15 mouse cellular contexts compared by ENCODE assay signal in the genomic region with DNA sequence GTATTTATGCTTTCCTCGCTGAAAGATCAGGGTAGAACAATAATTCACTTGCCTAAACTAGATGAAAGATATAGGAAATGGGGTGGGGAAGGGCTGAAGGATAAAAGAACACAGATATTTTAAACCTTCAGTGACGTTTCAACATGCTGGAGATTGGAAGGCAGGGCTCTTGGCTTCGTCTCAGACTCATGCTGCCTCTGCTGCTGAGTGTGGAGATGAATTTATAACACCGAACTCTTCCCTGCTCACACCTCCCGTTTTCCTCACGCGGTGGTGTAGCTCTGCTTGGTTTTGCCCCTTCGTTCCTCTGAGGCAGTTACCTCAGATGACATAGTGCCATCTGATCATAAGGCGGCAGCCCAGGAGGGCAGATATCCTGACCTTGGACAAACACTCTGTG. TPM values are rescaled to one million over a fixed set of nuclear protein-coding genes. Genes with fewer than 3 reads are reported as not detected.
DNase-seq lines count a peak whose midpoint lies in the region; ATAC-seq lines count a peak whose summit lies in the region.
"Had no signal": no experiment of that assay in that cellular context is flagged by ENCODE, and none has a peak within 500 bp of the region (broad histone marks: within the 10 kb centered on the region; RNA-seq: fewer than 3 reads in every experiment).

No protein-coding gene starts in this region.

- ATAC-seq in forebrain, embryonic 15.5 days (replicated peaks), result no peak
- ATAC-seq in forebrain, embryonic 11.5 days (replicated peaks; ENCODE audit: low FRiP score), result no peak
- no peak for ATAC-seq in hindbrain, embryonic 13.5 days (ENCODE audit: low FRiP score)
- no peak for ATAC-seq in midbrain, embryonic 12.5 days (ENCODE audit: low FRiP score, low read depth)
- ATAC-seq in monocyte, adult 5-6 weeks (replicated peaks; ENCODE audit: insufficient number of reproducible peaks, low FRiP score, low TSS enrichment, poor library complexity, severe bottlenecking), result no peak
- ATAC-seq: activated CD4-positive, CD25-positive, alpha-beta regulatory T cell, adult 4 months had no signal

- H3K4me1 ChIP-seq in forebrain, embryonic 15.5 days, result peaks cover 16% of the 10 kb centered on the region
- peaks cover 6% of the 10 kb centered on the region; the same call in 1 of the 2 replicates for H3K4me1 ChIP-seq in forebrain, embryonic 11.5 days (replicated peaks; ENCODE audit: control insufficient read depth, insufficient read depth, low read length)
- H3K4me1 ChIP-seq in hindbrain, embryonic 13.5 days (replicated peaks), result peaks cover 22% of the 10 kb centered on the region
- H3K4me1 ChIP-seq in midbrain, embryonic 12.5 days, result peaks cover 14% of the 10 kb centered on the region

- 76% methylated on average over 9 of the region's 9 CpGs for WGBS in forebrain, embryonic 15.5 days
- 89% methylated on average over 9 of the region's 9 CpGs for WGBS in forebrain, embryonic 11.5 days
- WGBS in hindbrain, embryonic 13.5 days, result 67% methylated on average over 9 of the region's 9 CpGs
- WGBS in midbrain, embryonic 12.5 days, result 76% methylated on average over 9 of the region's 9 CpGs

- H3K4me3 ChIP-seq in forebrain, embryonic 15.5 days, result no peak overlapping the region
- H3K4me3 ChIP-seq in forebrain, embryonic 11.5 days (ENCODE audit: low read depth, low read length), result no peak overlapping the region
- no peak overlapping the region for H3K4me3 ChIP-seq in hindbrain, embryonic 13.5 days
- H3K4me3 ChIP-seq in midbrain, embryonic 12.5 days, result no peak overlapping the region
- H3K4me3 ChIP-seq: heart, embryonic 10.5 days; myocyte had no signal

- no peak overlapping the region for H3K9ac ChIP-seq in forebrain, embryonic 15.5 days (replicated peaks)
- H3K9ac ChIP-seq in forebrain, embryonic 11.5 days (ENCODE audit: low read length), result no peak overlapping the region
- no peak overlapping the region for H3K9ac ChIP-seq in hindbrain, embryonic 13.5 days
- no peak overlapping the region for H3K9ac ChIP-seq in midbrain, embryonic 12.5 days (replicated peaks)

- no peaks in the 10 kb centered on the region for H3K36me3 ChIP-seq in forebrain, embryonic 15.5 days
- no peaks in the 10 kb centered on the region for H3K36me3 ChIP-seq in forebrain, embryonic 11.5 days (ENCODE audit: control insufficient read depth, insufficient read depth, low read length)
- no peaks in the 10 kb centered on the region for H3K36me3 ChIP-seq in hindbrain, embryonic 13.5 days
- H3K36me3 ChIP-seq in midbrain, embryonic 12.5 days, result no peaks in the 10 kb centered on the region
- H3K36me3 ChIP-seq: heart, embryonic 10.5 days had no signal

- DNase-seq in forebrain, embryonic 11.5 days (ENCODE audit: low spot score), result no peak
- DNase-seq in right cerebral cortex, postnatal 25 days, result peak; percentile 65
- no peak for DNase-seq in adrenal gland, adult 2 months
- DNase-seq in kidney, postnatal 25 days, result no peak
- DNase-seq: B cell, adult 2 months; liver; lung, postnatal 14 days had no signal

- H3K9me3 ChIP-seq in forebrain, embryonic 15.5 days, result no peaks in the 10 kb centered on the region
- H3K9me3 ChIP-seq in forebrain, embryonic 11.5 days (ENCODE audit: control insufficient read depth, low read length), result no peaks in the 10 kb centered on the region
- no peaks in the 10 kb centered on the region for H3K9me3 ChIP-seq in hindbrain, embryonic 13.5 days
- no peaks in the 10 kb centered on the region for H3K9me3 ChIP-seq in midbrain, embryonic 12.5 days
- H3K9me3 ChIP-seq: heart, embryonic 10.5 days had no signal

- no peak overlapping the region for H3K4me2 ChIP-seq in forebrain, embryonic 15.5 days (replicated peaks)
- H3K4me2 ChIP-seq in forebrain, embryonic 11.5 days (ENCODE audit: low read depth, low read length, severe bottlenecking), result no peak overlapping the region
- H3K4me2 ChIP-seq in hindbrain, embryonic 13.5 days, result no peak overlapping the region
- H3K4me2 ChIP-seq in midbrain, embryonic 12.5 days (replicated peaks), result no peak overlapping the region

- H3K27me3 ChIP-seq in forebrain, embryonic 15.5 days, result no peaks in the 10 kb centered on the region
- no peaks in the 10 kb centered on the region for H3K27me3 ChIP-seq in forebrain, embryonic 11.5 days (ENCODE audit: control insufficient read depth, insufficient read depth, low read length)
- H3K27me3 ChIP-seq in hindbrain, embryonic 13.5 days, result no peaks in the 10 kb centered on the region
- H3K27me3 ChIP-seq in midbrain, embryonic 12.5 days, result no peaks in the 10 kb centered on the region

- H3K27ac ChIP-seq in forebrain, embryonic 15.5 days (replicated peaks), result peak overlapping the region; percentile 66
- no peak overlapping the region for H3K27ac ChIP-seq in forebrain, embryonic 11.5 days (ENCODE audit: low read depth, low read length)
- peak overlapping the region; percentile 80 for H3K27ac ChIP-seq in hindbrain, embryonic 13.5 days
- H3K27ac ChIP-seq in midbrain, embryonic 12.5 days (replicated peaks), result peak overlapping the region; percentile 60
- H3K27ac ChIP-seq: heart, embryonic 10.5 days had no signal

RNA-seq across cellular contexts. Expression of a gene that starts 21.4 kb away (rescaled TPM):
- 45.4 and 51.8 TPM in 2 replicates for polyA plus RNA-seq in forebrain, embryonic 15.5 days (2015; fragmentation: Nextera tagmentation; extraction: Ambion mirVana)
- 14.5 and 15.5 TPM in 2 replicates for polyA plus RNA-seq in forebrain, embryonic 11.5 days (2014; fragmentation: Nextera tagmentation; extraction: Ambion mirVana)
- polyA plus RNA-seq in hindbrain, embryonic 13.5 days (2015; fragmentation: Nextera tagmentation; extraction: Ambion mirVana), result 57.4 and 57.7 TPM in 2 replicates
- 40.9 and 41.3 TPM in 2 replicates for polyA plus RNA-seq in midbrain, embryonic 12.5 days (2016; fragmentation: Nextera tagmentation; extraction: Ambion mirVana)
- total RNA-seq in adrenal gland, adult 2 months (2021), result 1 to 10 TPM; 1.6 to 2.1 TPM
- 0.82 and 0.89 TPM in 2 replicates for polyA plus RNA-seq in adrenal gland, adult 2 months (2012; rRNA removed)
- total RNA-seq in monocyte, adult 5-6 weeks (2017), result 0.43 to 0.49 TPM in 2 of 3 replicates, not detected in the other
- total RNA-seq: MEL had no signal
- polyA plus RNA-seq: activated CD4-positive, CD25-positive, alpha-beta regulatory T cell, adult 4 months; myocyte had no signal
